Comparison of ENCODE assay signal across 22 mouse cellular contexts in genomic region chr8:74888763-74889162, GRCm38 (mm10). TPM values are rescaled to one million over a fixed set of nuclear protein-coding genes. Genes with fewer than 3 reads are reported as not detected.
DNase-seq lines count a peak whose midpoint lies in the region; ATAC-seq lines count a peak whose summit lies in the region.
"Had no signal": no experiment of that assay in that cellular context is flagged by ENCODE, and none has a peak within 500 bp of the region (broad histone marks: within the 10 kb centered on the region; RNA-seq: fewer than 3 reads in every experiment).

No protein-coding gene starts in this region.

- no peaks in the 10 kb centered on the region for H3K4me1 ChIP-seq in kidney, embryonic 14.5 days (ENCODE audit: control insufficient read depth, insufficient read depth, low read length)
- H3K4me1 ChIP-seq: embryonic facial prominence, embryonic 12.5 days; kidney, embryonic 15.5 days; limb, embryonic 13.5 days had no signal

- no peak overlapping the region for H3K4me2 ChIP-seq in kidney, embryonic 14.5 days (replicated peaks; ENCODE audit: low read depth, low read length)
- H3K4me2 ChIP-seq: embryonic facial prominence, embryonic 12.5 days; kidney, embryonic 15.5 days; limb, embryonic 13.5 days had no signal

- H3K4me3 ChIP-seq in kidney, embryonic 14.5 days (ENCODE audit: low read length): no peak overlapping the region
- H3K4me3 ChIP-seq: embryonic facial prominence, embryonic 12.5 days; kidney, embryonic 15.5 days; limb, embryonic 13.5 days had no signal

- H3K36me3 ChIP-seq in kidney, embryonic 14.5 days (ENCODE audit: control insufficient read depth, insufficient read depth, low read length): no peaks in the 10 kb centered on the region
- H3K36me3 ChIP-seq: embryonic facial prominence, embryonic 12.5 days; G1E; kidney, embryonic 15.5 days; limb, embryonic 13.5 days had no signal

- peak; percentile 83 for ATAC-seq in cerebellum, adult (ENCODE audit: insufficient number of reproducible peaks, low FRiP score, low TSS enrichment)
- ATAC-seq in kidney, embryonic 14.5 days (ENCODE audit: low FRiP score, low TSS enrichment): no peak
- ATAC-seq in erythroblast, adult 5-6 weeks (replicated peaks; ENCODE audit: low FRiP score, poor library complexity, severe bottlenecking): no peak
- no peak for ATAC-seq in megakaryocyte progenitor cell, adult 5-6 weeks (replicated peaks; ENCODE audit: poor library complexity)
- ATAC-seq: CD4-positive, CD25-positive, alpha-beta regulatory T cell, adult 4 months had no signal

- H3K27me3 ChIP-seq in kidney, embryonic 14.5 days (ENCODE audit: control insufficient read depth, insufficient read depth, low read length): no peaks in the 10 kb centered on the region
- H3K27me3 ChIP-seq: embryonic facial prominence, embryonic 12.5 days; kidney, embryonic 15.5 days; limb, embryonic 13.5 days had no signal

- H3K27ac ChIP-seq in kidney, embryonic 14.5 days (ENCODE audit: low read depth, low read length): no peak overlapping the region
- H3K27ac ChIP-seq: embryonic facial prominence, embryonic 12.5 days; kidney, embryonic 15.5 days; limb, embryonic 13.5 days; liver, embryonic 14.5 days had no signal

- no peaks in the 10 kb centered on the region for H3K9me3 ChIP-seq in kidney, embryonic 14.5 days (ENCODE audit: control insufficient read depth, low read length)
- H3K9me3 ChIP-seq: embryonic facial prominence, embryonic 12.5 days; G1E; kidney, embryonic 15.5 days; limb, embryonic 13.5 days had no signal

- DNase-seq in cerebellum, postnatal 4 days (ENCODE audit: low spot score in 2 of 2): no peak
- peak; percentile 57 to 69 for DNase-seq in layer of hippocampus, adult 18-20 months (ENCODE audit: low spot score in 2 of 2)
- no peak for DNase-seq in layer of hippocampus, postnatal 10 days (ENCODE audit: low spot score in 2 of 2)
- DNase-seq in cerebellum, postnatal 36 days: peak; percentile 38 to 43
- DNase-seq: gastrocnemius, postnatal 25 days; midbrain, embryonic 14.5 days; retina, postnatal 1 day had no signal

- H3K9ac ChIP-seq in kidney, embryonic 14.5 days (ENCODE audit: low read depth, low read length): no peak overlapping the region
- H3K9ac ChIP-seq: embryonic facial prominence, embryonic 12.5 days; kidney, embryonic 15.5 days; limb, embryonic 13.5 days; liver, embryonic 14.5 days had no signal

- WGBS in kidney, embryonic 14.5 days: 87% methylated on average over 1 of the region's 1 CpGs

RNA-seq across cellular contexts. Expression of gene Isx, which starts 15.8 kb away (rescaled TPM):
- total RNA-seq in layer of hippocampus, adult 18-20 months (2021): not detected
- total RNA-seq in layer of hippocampus, postnatal 10 days (2021): not detected
- polyA plus RNA-seq in kidney, embryonic 14.5 days (2014; fragmentation: Nextera tagmentation; extraction: Ambion mirVana): not detected in 2 replicates
- total RNA-seq in erythroblast, adult 5-6 weeks (2015; ENCODE audit: low replicate concordance): not detected in 2 replicates
- not detected in 2 replicates for total RNA-seq in erythroblast, adult 5-6 weeks (2017; ENCODE audit: low replicate concordance)
- total RNA-seq in megakaryocyte progenitor cell, adult 5-6 weeks (2015): not detected in 2 replicates
- total RNA-seq in megakaryocyte progenitor cell, adult 5-6 weeks (2017): not detected in 2 replicates
- total RNA-seq: common myeloid progenitor, adult 5-6 weeks; gastrocnemius, postnatal 25 days; heart, adult 8-10 months; left cerebral cortex, postnatal 10 days had no signal
- polyA plus RNA-seq: CD4-positive, CD25-positive, alpha-beta regulatory T cell, adult 4 months; embryonic facial prominence, embryonic 12.5 days; G1E; hindbrain, embryonic 11.5 days; kidney, embryonic 15.5 days; liver, embryonic 14.5 days; lung, embryonic 16.5 days; midbrain, embryonic 14.5 days had no signal

Comparison
In these comparisons a context has a peak if more than half of its experiments do, and no peak if none do; other contexts are left out.
1. DNase-seq: peak in layer of hippocampus, adult 18-20 months (2 of 2) and cerebellum, postnatal 36 days (2 of 2); none in cerebellum, postnatal 4 days (0 of 2) and layer of hippocampus, postnatal 10 days (0 of 2).